Mouse (Mus musculus) layer of hippocampus, adult 18-20 months (tissue): ENCODE data around the gene Ptprg. TPM values are rescaled to one million over a fixed set of nuclear protein-coding genes. Genes with fewer than 3 reads are reported as not detected.
A peak's percentile ranks its signal among the peaks of the same experiment; 100 is the strongest.

Source experiments
- DNase-seq, 2 experiments: peaks; one replicate each; pipeline ENCODE4 v3.0.0; 2022; ENCODE audit warnings: low spot score in 2 of 2
- long read RNA-seq: library from polyadenylated mRNA; stranded (forward); transcript quantifications from one replicate; pipeline ENCODE4 v2.0.0, GENCODE M21; 2021
- total RNA-seq, 2 experiments: library from RNA; stranded (reverse); gene quantifications; 2 replicates each; pipeline ENCODE4 v1.2.3; 2021

Ptprg gene
- 100 to 1,000 TPM; 100 to 102 TPM for total RNA-seq
- long read RNA-seq, transcript Ptprg-202 (17 exons, 2,787 nt), result major isoform, 5 of 27 reads
- long read RNA-seq, partial matches to known transcripts, result 15 of 27 reads
- long read RNA-seq, other reads (novel, unspliced or antisense), result 7 of 27 reads

GRCm38 (mm10) chr14:11553273-11553665 is at the start of gene Ptprg:
Ptprg (plus strand) TSS chr14:11553532.
- peak; percentile 76 to 93 for DNase-seq

- DNase-seq, result peak in 1 of 2 experiments; percentile 9
Observed at GRCm38 (mm10) chr14:11503803-11504365, 49.4 kb upstream of the Ptprg start.

DNA sequence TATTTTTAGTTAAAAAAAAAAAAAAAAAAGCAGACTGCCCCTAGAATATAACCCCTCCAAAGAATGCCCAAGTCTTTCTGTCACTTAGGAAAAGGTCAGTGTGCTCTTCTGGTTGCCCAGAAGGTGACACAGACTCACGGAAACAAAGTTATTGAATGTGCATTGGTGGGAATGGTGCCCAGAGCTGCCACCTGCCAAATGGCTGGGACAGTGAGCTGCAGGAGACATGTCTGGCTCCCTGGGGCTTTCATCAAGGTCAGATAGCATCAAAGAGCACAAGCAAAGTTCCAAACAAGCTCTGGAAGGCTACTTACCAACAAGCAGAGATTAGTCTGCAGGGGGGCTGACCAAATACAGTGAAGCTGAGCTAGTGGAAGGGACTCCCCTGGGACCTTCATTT is 43.2 kb upstream of the Ptprg start:
- DNase-seq, result no peak

DNA sequence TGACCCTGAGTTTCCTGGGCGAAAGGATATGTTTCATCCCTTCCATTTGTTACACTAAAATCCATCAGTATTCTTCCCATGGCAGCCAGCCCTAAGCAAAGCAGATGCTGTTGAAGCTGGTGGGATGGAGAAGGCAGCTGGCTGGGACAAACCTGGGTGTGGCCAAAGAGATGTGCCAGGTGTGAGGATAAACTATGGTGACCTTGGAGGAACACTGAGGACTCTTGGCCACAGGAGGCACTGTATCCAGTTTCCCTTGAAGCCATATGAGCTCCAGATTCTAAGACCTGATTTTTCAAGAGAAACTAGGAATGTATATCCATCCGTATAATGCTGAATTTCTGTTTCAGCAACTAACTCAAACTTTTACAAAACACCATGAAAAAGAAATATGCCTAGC is 34.2 kb upstream of the Ptprg start:
- DNase-seq, result no peak

DNA sequence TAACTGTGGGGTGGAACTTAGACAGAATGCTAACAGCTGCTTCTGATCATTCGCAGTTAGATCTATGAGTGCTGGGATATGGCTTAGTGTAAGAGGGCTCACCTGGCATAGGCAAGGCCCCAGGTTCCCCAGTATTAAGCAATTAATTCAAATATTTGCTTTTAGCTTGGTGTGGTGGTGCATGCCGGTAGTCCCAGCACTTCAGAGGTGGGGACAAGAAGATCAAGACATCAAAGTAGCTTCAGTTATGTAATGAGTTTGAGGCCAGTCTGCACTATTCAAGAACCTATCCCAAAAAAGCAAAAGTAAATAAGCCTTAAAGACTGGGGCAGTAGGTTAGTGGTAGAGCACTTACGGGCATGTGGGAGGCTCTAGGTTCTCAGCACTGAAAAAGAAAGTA is 30.3 kb upstream of the Ptprg start:
- DNase-seq, result no peak

DNA sequence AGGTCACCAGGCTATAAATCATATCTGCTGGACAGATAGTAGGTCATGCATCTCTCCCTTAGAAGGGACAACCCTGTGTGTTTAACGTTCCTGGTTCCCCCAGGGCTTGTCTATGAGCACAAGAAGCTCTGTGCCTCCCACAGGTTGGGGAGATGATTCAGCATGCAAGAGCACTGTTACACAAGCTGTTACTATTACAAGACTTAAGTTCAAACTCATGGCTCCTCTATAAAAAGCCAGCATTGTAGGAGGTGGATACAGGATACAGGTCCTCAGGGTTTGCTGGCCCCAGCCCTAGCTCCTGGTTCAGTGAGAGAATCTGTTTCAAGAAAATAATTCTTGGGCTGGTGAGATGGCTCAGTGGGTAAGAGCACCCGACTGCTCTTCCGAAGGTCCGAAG is 23.7 kb upstream of the Ptprg start:
- DNase-seq, result peak in 1 of 2 experiments; percentile 8

DNA sequence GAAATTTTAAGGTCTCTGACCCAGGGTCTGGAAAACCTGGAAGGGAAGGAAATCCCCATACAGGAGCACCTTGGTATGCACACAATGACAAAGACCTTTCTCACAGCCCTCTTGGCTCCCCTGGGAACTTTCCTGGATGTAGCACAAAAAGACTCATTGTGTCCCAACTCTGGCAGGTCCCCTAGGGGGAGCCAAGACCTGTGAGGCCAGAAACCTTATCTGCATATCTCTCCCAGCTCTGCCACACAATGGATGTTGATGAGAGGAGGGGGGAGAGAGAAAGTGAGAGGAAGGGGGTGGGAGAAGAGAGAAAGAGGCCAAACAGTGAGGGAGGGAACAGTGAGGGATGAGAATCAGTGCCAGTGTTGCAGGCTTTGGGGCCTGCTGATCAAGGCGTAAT is 18.9 kb upstream of the Ptprg start:
- no peak for DNase-seq

GRCm38 (mm10) chr14:11536121-11536520 is 17.2 kb upstream of the Ptprg start:
- DNase-seq, result no peak

- DNase-seq, result no peak
Observed at GRCm38 (mm10) chr14:11551892-11552291, 1.4 kb upstream of the Ptprg start.

DNA sequence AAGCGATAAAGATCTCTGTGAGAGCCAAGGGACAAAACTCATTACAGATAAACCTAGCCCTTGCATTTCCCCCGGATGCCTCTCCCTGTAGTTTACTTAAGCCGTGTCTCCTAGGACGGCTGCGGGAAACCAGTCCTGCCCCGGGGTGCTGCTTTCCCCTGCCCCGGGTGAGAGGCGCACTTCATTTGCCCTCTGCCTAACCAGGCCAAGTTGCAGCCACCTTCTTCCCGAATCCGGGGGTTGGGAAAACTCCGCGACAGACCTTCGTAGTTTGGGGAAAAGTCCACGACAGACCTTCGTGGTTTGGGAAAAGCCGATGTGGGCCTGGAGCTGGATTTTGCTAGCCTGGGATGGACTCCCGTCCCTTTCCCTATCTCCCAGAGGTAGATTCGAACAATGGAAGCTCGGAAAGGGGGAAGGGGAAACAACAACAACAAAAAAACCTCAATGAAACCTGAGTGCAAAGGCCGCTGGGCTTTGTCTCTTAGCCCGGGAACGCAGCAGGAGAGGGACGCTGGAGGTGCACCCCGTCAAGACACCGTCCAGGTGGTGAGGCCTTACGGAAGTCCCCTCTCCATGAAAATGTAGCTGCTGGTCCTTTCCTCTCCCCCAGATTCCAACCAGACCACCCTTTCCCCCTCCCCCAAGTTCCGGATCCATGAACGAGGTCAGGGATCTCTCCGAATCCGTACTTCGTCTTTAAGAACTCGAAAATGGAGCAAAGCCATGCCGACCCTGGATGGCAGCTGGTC is 635 bp upstream of the Ptprg start:
- DNase-seq, result peak in 1 of 2 experiments; percentile 29

DNA sequence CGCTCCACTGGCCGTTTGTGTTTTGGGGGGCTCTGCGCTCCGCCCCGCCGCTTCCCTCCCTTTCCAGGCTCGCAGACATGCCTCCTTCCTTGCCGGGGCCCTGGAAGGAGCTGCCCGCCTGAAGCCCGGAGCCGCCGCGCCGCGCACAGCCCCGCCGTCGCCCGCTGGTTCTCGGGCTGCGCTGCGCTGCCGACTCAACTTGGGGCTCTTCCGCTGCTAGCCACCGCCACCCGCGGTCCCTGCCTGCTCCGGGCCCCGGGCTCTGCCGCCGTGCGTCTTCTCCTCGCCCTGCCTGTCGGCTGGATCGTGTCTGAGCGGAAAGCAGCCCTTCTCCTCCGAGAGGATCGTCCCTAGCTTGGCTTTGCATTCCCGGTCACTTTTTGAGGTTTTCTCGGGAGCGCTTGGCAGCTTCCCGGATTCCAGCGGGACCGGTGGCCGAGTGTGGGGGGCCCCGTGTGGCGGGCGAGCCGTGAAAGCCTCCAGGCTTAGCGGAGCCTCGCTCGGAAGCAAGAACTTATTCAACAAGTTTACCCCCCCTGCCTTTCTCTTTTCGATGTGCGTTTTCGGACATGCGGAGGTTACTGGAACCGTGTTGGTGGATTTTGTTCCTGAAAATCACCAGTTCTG is 460 bp downstream of the Ptprg start:
- DNase-seq, result peak in 1 of 2 experiments; percentile 34

- DNase-seq, result peak; percentile 43 to 58
Observed at GRCm38 (mm10) chr14:11554306-11555041, 1.1 kb downstream of the Ptprg start.

DNA sequence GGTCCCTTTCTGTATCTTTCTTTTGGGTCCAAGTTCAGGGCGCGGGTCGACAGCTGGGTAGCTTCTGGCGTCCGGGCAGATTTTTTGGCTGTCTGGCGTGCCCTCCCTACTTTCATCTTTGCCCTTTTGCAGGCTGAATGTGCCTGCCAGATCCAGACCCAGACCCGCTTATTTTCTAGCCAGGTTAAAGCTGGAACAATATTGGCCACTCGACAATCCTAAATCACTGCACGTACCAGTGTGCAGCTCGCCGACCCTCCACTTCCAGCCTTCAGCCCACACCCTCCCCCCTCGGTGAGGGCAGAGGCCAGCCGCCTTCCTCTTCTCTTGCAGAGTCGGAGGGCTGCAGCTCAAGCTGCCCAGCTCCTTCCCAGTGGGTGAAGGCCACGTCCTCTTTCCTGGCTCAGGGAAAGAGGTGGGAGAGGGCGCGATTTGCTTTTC is 1.7 kb downstream of the Ptprg start:
- peak in 1 of 2 experiments; percentile 24 for DNase-seq

DNA sequence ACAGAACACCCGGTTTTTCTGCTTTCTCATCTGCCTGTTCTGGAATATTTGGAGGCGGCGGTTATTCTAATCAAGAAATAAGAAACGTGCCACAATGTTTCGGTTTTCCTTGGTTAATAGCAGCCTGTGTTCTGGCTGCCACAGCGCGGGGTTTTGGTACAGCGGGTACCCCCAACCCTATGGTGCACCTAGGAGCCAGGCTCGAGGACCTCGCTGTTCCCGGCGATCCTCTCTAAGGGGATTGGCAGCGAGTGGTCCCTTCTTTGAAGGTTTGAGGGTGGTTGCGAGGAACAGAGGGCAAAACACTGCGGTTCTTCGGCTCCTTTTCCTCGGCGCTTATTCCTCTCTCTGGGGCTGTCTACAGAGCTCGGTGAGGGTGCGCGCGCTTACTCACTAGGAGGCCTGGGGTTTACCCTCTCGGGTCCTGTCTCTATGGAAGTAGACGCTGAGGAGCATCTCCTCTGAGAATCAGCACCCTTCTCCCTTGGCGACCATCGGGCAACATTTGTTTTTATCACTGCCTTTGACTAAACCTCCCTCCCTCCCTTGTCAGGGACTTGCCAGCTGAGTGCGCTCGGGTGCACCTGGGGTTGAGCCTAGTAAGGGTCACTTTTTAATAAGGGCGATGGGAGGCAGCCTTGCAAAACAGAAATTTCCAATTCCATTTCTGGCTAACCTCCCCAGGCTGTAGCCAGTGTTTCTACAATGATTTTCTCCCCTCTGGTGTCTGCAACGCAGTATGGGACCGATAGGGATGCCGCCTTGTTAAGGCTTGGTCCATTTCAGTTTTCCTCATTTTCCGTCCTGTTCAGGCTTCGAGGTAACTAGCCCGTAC is 2.4 kb downstream of the Ptprg start:
- DNase-seq, result peak; percentile 30 to 62

DNA sequence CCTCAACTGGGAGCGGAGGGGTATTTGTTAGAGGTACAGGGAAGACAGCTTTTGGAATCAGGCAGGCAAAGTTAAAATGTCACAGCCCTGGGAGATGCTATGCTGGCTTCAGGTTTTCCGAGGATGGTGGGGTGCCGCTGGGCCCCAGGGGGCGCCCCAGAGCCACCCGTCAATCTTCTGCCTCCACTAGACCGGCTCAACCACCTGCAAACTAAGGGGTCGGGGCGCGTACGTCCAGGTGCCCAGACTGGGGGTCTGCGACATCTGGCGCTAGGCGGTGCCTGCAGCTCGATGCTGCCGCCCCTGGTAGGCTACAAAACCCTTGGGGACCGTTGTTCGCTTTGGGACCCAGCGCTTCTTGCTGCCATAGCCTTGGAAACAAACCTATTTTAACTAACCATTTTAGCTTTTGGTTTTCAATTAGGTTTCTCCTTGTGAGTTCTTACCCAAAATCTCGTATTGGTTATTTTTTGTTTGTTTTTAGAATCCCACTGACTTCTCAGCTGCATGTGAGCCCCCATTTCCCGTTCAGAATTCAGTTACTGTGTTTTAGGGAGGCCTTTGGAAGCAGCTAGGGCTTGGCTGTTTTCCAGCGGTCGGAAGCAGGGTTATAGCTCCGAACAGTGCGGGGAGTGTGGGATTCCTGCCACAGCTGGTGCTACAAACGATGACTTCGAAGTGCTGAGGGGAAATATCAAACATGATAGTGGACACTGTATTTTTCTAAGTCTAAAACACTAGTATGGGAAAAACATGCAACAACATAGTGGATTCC is 3.2 kb downstream of the Ptprg start:
- DNase-seq, result peak; percentile 74 to 88

GRCm38 (mm10) chr14:11558496-11558895 is 5.2 kb downstream of the Ptprg start:
- DNase-seq, result no peak

DNA sequence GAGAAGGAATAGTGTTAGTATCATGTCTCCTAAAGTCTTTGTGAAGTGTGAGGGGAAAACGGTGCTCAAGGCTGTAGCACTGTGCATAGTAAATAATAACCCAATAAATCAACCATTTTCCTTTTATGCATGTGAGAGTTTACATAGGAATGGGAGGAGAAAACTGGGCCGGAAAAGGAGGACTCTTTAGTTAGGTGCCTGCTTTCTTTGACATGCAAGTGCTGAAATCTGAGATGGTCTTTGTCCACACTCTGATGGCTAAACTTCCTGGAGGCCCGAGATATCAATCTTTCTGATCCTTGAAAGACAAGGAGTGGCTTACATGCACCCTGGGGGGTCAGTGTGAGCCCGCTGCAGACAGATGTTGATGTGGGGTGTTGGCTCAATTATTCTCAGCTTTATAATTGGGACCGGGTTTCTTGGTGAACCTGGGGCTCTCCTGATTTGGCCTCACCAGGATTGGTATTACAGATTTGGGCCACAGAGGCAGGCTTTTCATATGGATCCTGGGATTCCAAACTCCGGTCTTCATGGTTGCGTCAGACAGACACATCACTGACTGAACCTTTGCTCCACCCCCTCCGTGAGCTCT is 7.4 kb downstream of the Ptprg start:
- DNase-seq, result no peak

DNA sequence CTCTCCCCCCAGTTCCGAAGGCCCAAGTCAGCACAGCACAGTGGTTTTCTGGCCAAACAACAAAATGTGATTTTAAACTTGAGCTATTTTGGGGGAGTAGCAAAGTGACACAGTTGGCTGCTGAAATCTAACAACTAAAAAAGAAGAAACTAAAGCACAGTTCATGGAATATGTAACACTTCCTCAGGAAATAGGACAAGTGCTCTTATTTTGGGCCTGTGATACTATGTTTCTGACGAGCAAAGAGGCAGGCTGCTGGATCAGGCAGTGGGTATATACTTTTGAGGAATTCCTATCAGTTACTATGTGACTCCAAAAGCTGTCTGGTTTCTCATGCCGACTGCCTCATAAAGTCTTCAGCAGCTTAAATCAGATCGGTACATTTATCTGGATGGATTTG is 8.1 kb downstream of the Ptprg start:
- no peak for DNase-seq

DNA sequence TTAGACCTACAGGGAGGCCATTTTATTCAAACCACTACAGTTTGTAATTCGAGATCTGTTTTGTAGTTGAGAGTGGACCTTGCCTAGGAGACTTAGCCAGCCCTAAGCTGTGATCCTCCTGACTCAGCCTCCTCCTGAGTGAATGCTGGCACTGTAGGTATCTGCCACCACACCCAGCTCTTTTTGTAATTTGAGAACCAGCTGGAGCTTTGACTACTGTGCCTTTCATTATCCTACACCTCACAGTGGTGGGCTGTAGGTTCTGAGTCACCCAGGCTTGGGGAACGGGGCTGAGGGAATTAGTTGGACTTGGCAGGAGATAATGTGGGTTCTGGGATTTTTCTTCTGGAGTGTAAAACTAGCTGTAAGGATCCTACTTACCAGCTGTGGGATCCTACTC is 9.5 kb downstream of the Ptprg start:
- DNase-seq, result no peak
